ENCODE assay signal across 25 mouse cellular contexts in the genomic region with DNA sequence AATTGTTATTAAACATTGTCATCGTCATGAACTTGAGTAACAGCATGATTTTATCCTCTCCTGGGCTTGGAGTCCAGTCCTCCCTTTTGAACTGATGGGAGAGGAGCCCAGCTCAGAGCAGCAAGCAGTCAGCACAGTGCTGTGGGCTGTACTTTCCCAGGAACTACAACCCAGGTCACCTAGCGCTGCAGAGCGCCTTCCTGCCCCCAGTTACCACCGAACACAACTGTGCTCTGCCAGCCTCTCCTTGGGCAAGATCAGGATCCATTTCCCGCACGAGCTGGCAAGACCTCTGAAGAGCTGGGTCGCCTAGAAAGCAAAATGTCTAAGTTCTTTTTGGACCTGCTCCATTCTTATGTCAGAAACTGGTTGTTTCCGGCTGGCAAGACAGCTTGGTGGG. TPM values are rescaled to one million over a fixed set of nuclear protein-coding genes. Genes with fewer than 3 reads are reported as not detected.
"Had no signal": no experiment of that assay in that cellular context is flagged by ENCODE, and none has a peak within 500 bp of the region (broad histone marks: within the 10 kb centered on the region; RNA-seq: fewer than 3 reads in every experiment).

No protein-coding gene starts in this region.

- H3K4me3 ChIP-seq: midbrain, embryonic 10.5 days; midbrain, embryonic 12.5 days; myocyte; neural tube, embryonic 13.5 days; neural tube, embryonic 15.5 days had no signal

- H3K4me2 ChIP-seq: lung, embryonic 14.5 days; midbrain, embryonic 12.5 days; neural tube, embryonic 13.5 days; neural tube, embryonic 15.5 days had no signal

- H3K27ac ChIP-seq: midbrain, embryonic 10.5 days; midbrain, embryonic 12.5 days; neural tube, embryonic 13.5 days; neural tube, embryonic 15.5 days had no signal

- H3K27me3 ChIP-seq: neural tube, embryonic 13.5 days; neural tube, embryonic 15.5 days had no signal

- H3K36me3 ChIP-seq: midbrain, embryonic 10.5 days; midbrain, embryonic 12.5 days; neural tube, embryonic 13.5 days; neural tube, embryonic 15.5 days had no signal

- ATAC-seq: midbrain, embryonic 16.5 days had no signal

- H3K4me1 ChIP-seq: midbrain, embryonic 10.5 days; midbrain, embryonic 12.5 days; neural tube, embryonic 13.5 days; neural tube, embryonic 15.5 days had no signal

- H3K9ac ChIP-seq: lung, embryonic 14.5 days; midbrain, embryonic 12.5 days; neural tube, embryonic 13.5 days; neural tube, embryonic 15.5 days had no signal

- DNase-seq: lung, adult 18-20 months; lung, embryonic 14.5 days; lung, postnatal 10 days; lung, postnatal 4 days; midbrain, embryonic 14.5 days; retina, postnatal 1 day; right cerebral cortex, adult 18-20 months; right cerebral cortex, postnatal 25 days; right cerebral cortex, postnatal 4 days; spleen, adult 18-20 months; thymus, adult 18-20 months; thymus, postnatal 14 days; thymus, postnatal 36 days had no signal

RNA-seq across cellular contexts. Expression of a gene that starts 17.4 kb away (rescaled TPM):
- total RNA-seq: megakaryocyte, adult 5-6 weeks had no signal
- polyA plus RNA-seq: lung, embryonic 14.5 days; lung, embryonic 16.5 days; midbrain, embryonic 10.5 days; midbrain, embryonic 14.5 days; myocyte; stomach, embryonic 14.5 days; stomach, embryonic 16.5 days had no signal

RNA-seq across cellular contexts. Expression of a gene that starts 28.2 kb away (rescaled TPM):
- total RNA-seq: megakaryocyte-erythroid progenitor cell, adult 5-6 weeks had no signal
- polyA plus RNA-seq: small intestine, adult 2 months had no signal
